Mouse (Mus musculus): Measurements from ENCODE around the gene Etv5. TPM values are rescaled to one million over a fixed set of nuclear protein-coding genes. Genes with fewer than 3 reads are reported as not detected.
A peak's percentile ranks its signal among the peaks of the same experiment; 100 is the strongest.
"Not testable (repeated sequence)": the region's sequence is repeated elsewhere in the genome, so short reads cannot be mapped to it uniquely, and the experiment has no call there.

The Etv5 gene
- polyA plus RNA-seq, 1 experiment from 2014 or later: 18.3 TPM

- WGBS: 83% methylated on average over 15 of the region's 15 CpGs
- no peak overlapping the region for H3K4me2 ChIP-seq (ENCODE audit: low read depth, low read length)
- no peaks in the 10 kb centered on the region for H3K27me3 ChIP-seq (ENCODE audit: control insufficient read depth, insufficient read depth, low read length)
- H3K9ac ChIP-seq (replicated peaks; ENCODE audit: low read depth, low read length): no peak overlapping the region
- no peaks in the 10 kb centered on the region for H3K4me1 ChIP-seq (ENCODE audit: control insufficient read depth, insufficient read depth, low read length)
- H3K4me3 ChIP-seq (ENCODE audit: low read depth, low read length): no peak overlapping the region
- H3K27ac ChIP-seq (ENCODE audit: low read depth, low read length): no peak overlapping the region
- no peaks in the 10 kb centered on the region for H3K36me3 ChIP-seq (ENCODE audit: control insufficient read depth, insufficient read depth, low read length)
- no peaks in the 10 kb centered on the region for H3K9me3 ChIP-seq (ENCODE audit: control insufficient read depth, low read length)
- no peak; the same call in 1 of the 2 replicates for ATAC-seq (ENCODE audit: low read depth)
Observed at GRCm38 (mm10) chr16:22395093-22395844, 44.2 kb downstream of the Etv5 start.

- no peaks in the 10 kb centered on the region for H3K27me3 ChIP-seq (ENCODE audit: control insufficient read depth, insufficient read depth, low read length)
- ATAC-seq (ENCODE audit: low read depth): no peak
- no peaks in the 10 kb centered on the region for H3K4me1 ChIP-seq (ENCODE audit: control insufficient read depth, insufficient read depth, low read length)
- WGBS: 38% methylated on average over 9 of the region's 9 CpGs
- H3K9me3 ChIP-seq (ENCODE audit: control insufficient read depth, low read length): no peaks in the 10 kb centered on the region
- no peak overlapping the region for H3K4me3 ChIP-seq (ENCODE audit: low read depth, low read length)
- H3K9ac ChIP-seq (replicated peaks; ENCODE audit: low read depth, low read length): no peak overlapping the region; the same call in 1 of the 2 replicates
- H3K27ac ChIP-seq (ENCODE audit: low read depth, low read length): peak overlapping the region; percentile 50
- no peaks in the 10 kb centered on the region for H3K36me3 ChIP-seq (ENCODE audit: control insufficient read depth, insufficient read depth, low read length)
- no peak overlapping the region for H3K4me2 ChIP-seq (ENCODE audit: low read depth, low read length)
Observed at GRCm38 (mm10) chr16:22390348-22390897, 49.1 kb downstream of the Etv5 start.

- no peak overlapping the region for H3K9ac ChIP-seq (replicated peaks; ENCODE audit: low read depth, low read length)
- no peaks in the 10 kb centered on the region for H3K9me3 ChIP-seq (ENCODE audit: control insufficient read depth, low read length)
- H3K36me3 ChIP-seq (ENCODE audit: control insufficient read depth, insufficient read depth, low read length): no peaks in the 10 kb centered on the region
- peak overlapping the region; percentile 23; the same call in 1 of the 2 replicates for H3K27ac ChIP-seq (ENCODE audit: low read depth, low read length)
- H3K4me3 ChIP-seq (ENCODE audit: low read depth, low read length): no peak overlapping the region
- no peaks in the 10 kb centered on the region for H3K4me1 ChIP-seq (ENCODE audit: control insufficient read depth, insufficient read depth, low read length)
- 59% methylated on average over 13 of the region's 13 CpGs for WGBS
- no peaks in the 10 kb centered on the region for H3K27me3 ChIP-seq (ENCODE audit: control insufficient read depth, insufficient read depth, low read length)
- ATAC-seq (ENCODE audit: low read depth): peak; percentile 45; the same call in 1 of the 2 replicates
- no peak overlapping the region for H3K4me2 ChIP-seq (ENCODE audit: low read depth, low read length)
Observed at GRCm38 (mm10) chr16:22389146-22389911, 50.2 kb downstream of the Etv5 start.

DNA sequence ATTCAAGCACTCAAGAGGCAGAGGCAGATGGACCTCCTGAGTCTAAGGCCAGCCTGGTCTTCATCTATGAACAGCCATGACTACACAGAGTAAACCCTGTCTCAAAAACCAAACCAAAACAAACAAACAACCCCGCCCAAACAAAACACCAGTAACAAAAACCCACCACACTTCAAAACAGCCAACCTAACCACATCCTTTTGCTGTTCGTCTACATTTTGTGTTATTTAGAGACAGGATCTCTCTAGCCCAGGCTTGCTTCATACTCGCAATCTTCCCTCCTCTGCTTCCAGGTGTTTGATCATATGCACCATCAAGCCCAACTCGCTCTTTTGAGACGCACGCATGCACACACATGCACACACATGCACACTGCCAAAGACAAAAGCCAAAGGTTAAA is 51.8 kb downstream of the Etv5 start:
- H3K4me3 ChIP-seq (ENCODE audit: low read depth, low read length): no peak overlapping the region
- no peaks in the 10 kb centered on the region for H3K27me3 ChIP-seq (ENCODE audit: control insufficient read depth, insufficient read depth, low read length)
- ATAC-seq (ENCODE audit: low read depth): no peak
- H3K4me2 ChIP-seq (ENCODE audit: low read depth, low read length): no peak overlapping the region
- WGBS: 97% methylated on average over 6 of the region's 6 CpGs
- no peak overlapping the region for H3K9ac ChIP-seq (replicated peaks; ENCODE audit: low read depth, low read length)
- H3K9me3 ChIP-seq (ENCODE audit: control insufficient read depth, low read length): no peaks in the 10 kb centered on the region
- no peaks in the 10 kb centered on the region for H3K4me1 ChIP-seq (ENCODE audit: control insufficient read depth, insufficient read depth, low read length)
- H3K36me3 ChIP-seq (ENCODE audit: control insufficient read depth, insufficient read depth, low read length): no peaks in the 10 kb centered on the region
- no peak overlapping the region for H3K27ac ChIP-seq (ENCODE audit: low read depth, low read length)

DNA sequence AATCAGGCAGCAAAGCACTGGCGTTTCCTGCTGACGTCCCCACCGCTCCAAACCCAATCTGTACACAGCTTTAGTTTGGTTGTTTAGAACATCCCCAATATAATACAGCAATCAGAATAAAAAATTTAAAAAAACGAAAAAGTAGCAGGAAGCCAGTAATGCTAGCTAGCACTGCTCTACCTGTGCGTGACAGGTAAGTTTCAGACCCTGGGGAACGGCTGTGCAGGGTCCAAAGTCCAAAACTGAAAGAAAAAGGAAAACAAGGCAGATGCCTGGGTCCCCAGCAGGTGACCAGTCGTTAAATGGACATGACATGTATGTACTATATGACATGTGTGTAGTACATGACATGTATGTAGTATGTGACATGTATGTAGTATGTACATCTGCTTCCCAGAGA is 57.5 kb downstream of the Etv5 start:
- not testable (repeated sequence) for H3K4me3 ChIP-seq (ENCODE audit: low read depth, low read length); H3K4me2 ChIP-seq (ENCODE audit: low read depth, low read length); H3K27me3 ChIP-seq (ENCODE audit: control insufficient read depth, insufficient read depth, low read length); ATAC-seq (ENCODE audit: low read depth); H3K27ac ChIP-seq (ENCODE audit: low read depth, low read length); H3K4me1 ChIP-seq (ENCODE audit: control insufficient read depth, insufficient read depth, low read length); H3K9me3 ChIP-seq (ENCODE audit: control insufficient read depth, low read length); H3K36me3 ChIP-seq (ENCODE audit: control insufficient read depth, insufficient read depth, low read length); H3K9ac ChIP-seq (replicated peaks; ENCODE audit: low read depth, low read length)
- WGBS: 91% methylated on average over 6 of the region's 7 CpGs

- no peaks in the 10 kb centered on the region for H3K4me1 ChIP-seq (ENCODE audit: control insufficient read depth, insufficient read depth, low read length)
- WGBS: 77% methylated on average over 8 of the region's 8 CpGs
- ATAC-seq (ENCODE audit: low read depth): no peak
- H3K27me3 ChIP-seq (ENCODE audit: control insufficient read depth, insufficient read depth, low read length): no peaks in the 10 kb centered on the region
- no peaks in the 10 kb centered on the region for H3K9me3 ChIP-seq (ENCODE audit: control insufficient read depth, low read length)
- no peak overlapping the region for H3K4me2 ChIP-seq (ENCODE audit: low read depth, low read length)
- H3K9ac ChIP-seq (replicated peaks; ENCODE audit: low read depth, low read length): no peak overlapping the region
- no peak overlapping the region for H3K4me3 ChIP-seq (ENCODE audit: low read depth, low read length)
- no peak overlapping the region for H3K27ac ChIP-seq (ENCODE audit: low read depth, low read length)
- no peaks in the 10 kb centered on the region for H3K36me3 ChIP-seq (ENCODE audit: control insufficient read depth, insufficient read depth, low read length)
Observed at GRCm38 (mm10) chr16:22380981-22381380, 58.5 kb downstream of the Etv5 start.

DNA sequence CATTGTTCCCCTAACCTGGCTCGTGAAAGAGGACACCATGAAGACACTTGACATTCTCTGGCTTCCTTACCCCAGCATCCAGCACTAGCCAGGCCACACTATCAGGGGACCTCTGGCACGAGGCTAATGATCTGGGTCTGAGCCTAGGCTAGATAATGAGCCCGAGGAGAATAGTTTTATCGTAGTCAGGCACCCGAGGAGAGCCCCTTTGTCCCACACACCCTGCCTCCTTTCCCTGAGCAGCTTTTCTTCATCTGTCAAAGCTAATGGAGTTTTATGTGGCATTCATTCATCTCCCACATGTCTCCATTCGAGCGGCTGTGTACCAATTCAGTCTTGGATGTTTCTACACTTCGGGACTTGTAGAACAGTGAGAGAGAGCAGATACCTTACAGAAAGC is 59.5 kb downstream of the Etv5 start:
- ATAC-seq (ENCODE audit: low read depth): peak; percentile 31; the same call in 1 of the 2 replicates
- no peak overlapping the region for H3K4me2 ChIP-seq (ENCODE audit: low read depth, low read length)
- H3K4me3 ChIP-seq (ENCODE audit: low read depth, low read length): no peak overlapping the region
- H3K27ac ChIP-seq (ENCODE audit: low read depth, low read length): no peak overlapping the region
- no peak overlapping the region for H3K9ac ChIP-seq (replicated peaks; ENCODE audit: low read depth, low read length)
- no peaks in the 10 kb centered on the region for H3K36me3 ChIP-seq (ENCODE audit: control insufficient read depth, insufficient read depth, low read length)
- H3K27me3 ChIP-seq (ENCODE audit: control insufficient read depth, insufficient read depth, low read length): no peaks in the 10 kb centered on the region
- no peaks in the 10 kb centered on the region for H3K4me1 ChIP-seq (ENCODE audit: control insufficient read depth, insufficient read depth, low read length)
- WGBS: 17% methylated on average over 8 of the region's 8 CpGs
- H3K9me3 ChIP-seq (ENCODE audit: control insufficient read depth, low read length): no peaks in the 10 kb centered on the region

DNA sequence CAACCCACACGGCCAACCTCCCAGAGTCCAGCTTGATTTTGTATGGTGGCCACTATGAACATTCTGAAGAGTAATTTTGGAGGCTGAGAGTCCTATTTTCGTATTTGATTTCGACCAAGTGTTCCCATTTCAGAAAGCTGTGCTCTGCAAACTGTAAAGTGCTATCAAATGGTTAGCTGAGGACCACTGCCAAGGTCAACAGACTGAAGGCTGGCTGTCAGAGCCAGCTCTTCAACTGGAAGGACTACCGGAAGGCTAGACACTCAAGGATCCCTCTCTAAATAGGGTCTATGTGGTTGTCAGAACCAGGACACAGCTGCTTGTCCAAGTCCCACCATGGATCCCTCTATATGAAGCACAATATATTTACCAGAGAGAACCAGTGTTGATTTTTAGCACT is 60.2 kb downstream of the Etv5 start:
- H3K4me1 ChIP-seq (ENCODE audit: control insufficient read depth, insufficient read depth, low read length): no peaks in the 10 kb centered on the region
- no peaks in the 10 kb centered on the region for H3K9me3 ChIP-seq (ENCODE audit: control insufficient read depth, low read length)
- no peak for ATAC-seq (ENCODE audit: low read depth)
- no peaks in the 10 kb centered on the region for H3K36me3 ChIP-seq (ENCODE audit: control insufficient read depth, insufficient read depth, low read length)
- no peak overlapping the region for H3K27ac ChIP-seq (ENCODE audit: low read depth, low read length)
- H3K27me3 ChIP-seq (ENCODE audit: control insufficient read depth, insufficient read depth, low read length): no peaks in the 10 kb centered on the region
- H3K4me2 ChIP-seq (ENCODE audit: low read depth, low read length): no peak overlapping the region
- 90% methylated on average over 4 of the region's 4 CpGs for WGBS
- H3K4me3 ChIP-seq (ENCODE audit: low read depth, low read length): no peak overlapping the region
- no peak overlapping the region for H3K9ac ChIP-seq (replicated peaks; ENCODE audit: low read depth, low read length)

DNA sequence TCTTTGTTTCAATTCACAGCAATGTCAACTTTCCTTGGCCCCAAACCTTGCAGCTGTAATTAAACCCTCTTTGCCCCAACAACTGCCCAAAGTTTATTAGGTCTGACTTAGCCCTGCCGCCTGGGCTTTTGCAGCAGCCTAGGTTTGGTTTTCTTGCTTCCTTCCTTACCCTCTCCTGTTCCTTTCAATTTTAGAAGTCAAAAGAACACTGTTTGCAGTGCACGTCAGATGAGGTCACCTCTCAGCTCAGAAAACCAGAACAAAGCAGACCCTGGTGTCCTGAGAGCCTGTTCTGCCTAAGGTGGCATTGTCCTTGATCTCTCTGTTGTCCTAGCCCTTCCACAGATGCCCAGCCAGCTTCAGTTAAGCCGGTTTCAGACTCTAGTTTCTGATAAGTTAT is 61.8 kb downstream of the Etv5 start:
- no peaks in the 10 kb centered on the region for H3K4me1 ChIP-seq (ENCODE audit: control insufficient read depth, insufficient read depth, low read length)
- H3K9me3 ChIP-seq (ENCODE audit: control insufficient read depth, low read length): no peaks in the 10 kb centered on the region
- no peak overlapping the region for H3K4me3 ChIP-seq (ENCODE audit: low read depth, low read length)
- no peaks in the 10 kb centered on the region for H3K27me3 ChIP-seq (ENCODE audit: control insufficient read depth, insufficient read depth, low read length)
- H3K36me3 ChIP-seq (ENCODE audit: control insufficient read depth, insufficient read depth, low read length): no peaks in the 10 kb centered on the region
- WGBS: 66% methylated on average over 3 of the region's 3 CpGs
- H3K9ac ChIP-seq (replicated peaks; ENCODE audit: low read depth, low read length): no peak overlapping the region
- H3K27ac ChIP-seq (ENCODE audit: low read depth, low read length): no peak overlapping the region
- H3K4me2 ChIP-seq (ENCODE audit: low read depth, low read length): no peak overlapping the region
- ATAC-seq (ENCODE audit: low read depth): no peak
